Mouse (Mus musculus): ENCODE results near the gene Mettl7a3. TPM values are rescaled to one million over a fixed set of nuclear protein-coding genes. Genes with fewer than 3 reads are reported as not detected.

The Mettl7a3 gene
- total and polyA plus RNA-seq, 3 experiments, result 0.12 to 0.70 TPM; not detected in 1

- DNase-seq (ENCODE audit: low read depth, low spot score), result no peak
- Histone ChIP-seq H3K27me3 (ENCODE audit: control insufficient read depth in 1 of 2, insufficient read depth in 2 of 2, low read length in 2 of 2) (peaks cover 2 to 5% of the 10 kb centered on the region in 2 experiments; a peak in 3 of 4 replicates), H3K4me1 (ENCODE audit: control insufficient read depth in 1 of 2, insufficient read depth in 2 of 2, low read length in 2 of 2) (peaks cover 3% of the 10 kb centered on the region in 2 experiments; a peak in 2 of 4 replicates), H3K79me2 (ENCODE audit: control insufficient read depth, insufficient read depth, low read length, poor library complexity) (no peaks in the 10 kb centered on the region), H3K36me3 (ENCODE audit: control insufficient read depth in 1 of 2, insufficient read depth in 2 of 2, low read length in 2 of 2) (no peaks in the 10 kb centered on the region), H3K27ac (ENCODE audit: control insufficient read depth, low read depth, low read length) (no peak overlapping the region), H3K9ac (ENCODE audit: control insufficient read depth, low read depth, low read length, poor library complexity, severe bottlenecking) (no peak overlapping the region), H3K4me3 (ENCODE audit: control insufficient read depth in 1 of 2, insufficient read depth in 1 of 2, low read depth in 2 of 2, low read length in 2 of 2) (no peak overlapping the region), H3K9me3 (replicated peaks; ENCODE audit: insufficient read depth, low read length) (no peaks in the 10 kb centered on the region)
- no peak for TF ChIP-seq JUND (IDR thresholded peaks at IDR 0.05; ENCODE audit: low read depth, low read length)
- no peak for TF ChIP-seq POLR2AphosphoS2 (IDR thresholded peaks at IDR 0.05; ENCODE audit: low read length)
- TF ChIP-seq NRF1 (IDR thresholded peaks at IDR 0.05; ENCODE audit: insufficient read depth, low read depth, low read length, poor library complexity, severe bottlenecking), result no peak
- no peak for TF ChIP-seq MXI1 (IDR thresholded peaks at IDR 0.05; ENCODE audit: low read depth, low read length)
- no peak for TF ChIP-seq TCF12 (IDR thresholded peaks at IDR 0.05; ENCODE audit: low read depth, low read length)
- no peak for TF ChIP-seq ETS1 (IDR thresholded peaks at IDR 0.05; ENCODE audit: low read depth, low read length)
- TF ChIP-seq CHD2 (IDR thresholded peaks at IDR 0.05; ENCODE audit: low read length), result no peak
- no peak for TF ChIP-seq EP300 (IDR thresholded peaks at IDR 0.05; ENCODE audit: low read depth in 1 of 2, low read length in 2 of 2)
- TF ChIP-seq GABPA (IDR thresholded peaks at IDR 0.05; ENCODE audit: low read depth, low read length), result no peak
- TF ChIP-seq KAT2A (conservative IDR thresholded peaks at IDR 0.05; ENCODE audit: low read depth, low read length), result no peak
- TF ChIP-seq RCOR1 (IDR thresholded peaks at IDR 0.05; ENCODE audit: low read depth, low read length), result no peak
- TF ChIP-seq MAZ (IDR thresholded peaks at IDR 0.05; ENCODE audit: low read depth, low read length), result no peak
- no peak for TF ChIP-seq GATA1 (IDR thresholded peaks at IDR 0.05; ENCODE audit: low read depth, low read length)
- TF ChIP-seq MEF2A (IDR thresholded peaks at IDR 0.05; ENCODE audit: extremely low read depth, insufficient replicate concordance, low read depth, low read length, poor library complexity, severe bottlenecking), result no peak
- no peak for TF ChIP-seq MYC (IDR thresholded peaks at IDR 0.05; ENCODE audit: low read depth, low read length)
- no peak for TF ChIP-seq SMC3 (IDR thresholded peaks at IDR 0.05; ENCODE audit: low read depth, low read length)
- TF ChIP-seq USF1 (IDR thresholded peaks at IDR 0.05; ENCODE audit: low read depth, low read length), result no peak
These were observed 14.8 kb downstream of the Mettl7a3 start for GRCm38 (mm10) chr15:100349496-100349895.

- no peaks in the 10 kb centered on the region for H3K79me2 ChIP-seq (ENCODE audit: control insufficient read depth, insufficient read depth, low read length, poor library complexity)
- no peak overlapping the region for H3K27ac ChIP-seq (ENCODE audit: control insufficient read depth, low read depth, low read length)
- TF ChIP-seq ZC3H11A (IDR thresholded peaks at IDR 0.05; ENCODE audit: low read depth, low read length), result no peak
- TF ChIP-seq HCFC1 (IDR thresholded peaks at IDR 0.05; ENCODE audit: low read depth, low read length), result no peak
- TF ChIP-seq MEF2A (IDR thresholded peaks at IDR 0.05; ENCODE audit: extremely low read depth, insufficient replicate concordance, low read depth, low read length, poor library complexity, severe bottlenecking), result no peak
- no peak for TF ChIP-seq CHD2 (IDR thresholded peaks at IDR 0.05; ENCODE audit: low read length)
- TF ChIP-seq SMC3 (IDR thresholded peaks at IDR 0.05; ENCODE audit: low read depth, low read length), result no peak
- TF ChIP-seq MAX (IDR thresholded peaks at IDR 0.05; ENCODE audit: low read length), result no peak
- no peak for TF ChIP-seq POLR2AphosphoS2 (IDR thresholded peaks at IDR 0.05; ENCODE audit: low read length)
- H3K4me3 ChIP-seq (ENCODE audit: control insufficient read depth in 1 of 2, insufficient read depth in 1 of 2, low read depth in 2 of 2, low read length in 2 of 2), result no peak overlapping the region
- no peaks in the 10 kb centered on the region for H3K9me3 ChIP-seq (replicated peaks; ENCODE audit: insufficient read depth, low read length)
- H3K4me1 ChIP-seq (ENCODE audit: control insufficient read depth in 1 of 2, insufficient read depth in 2 of 2, low read length in 2 of 2), result no peaks in the 10 kb centered on the region
- no peak for DNase-seq (ENCODE audit: low read depth, low spot score)
- H3K9ac ChIP-seq (ENCODE audit: control insufficient read depth, low read depth, low read length, poor library complexity, severe bottlenecking), result no peak overlapping the region
- H3K27me3 ChIP-seq (ENCODE audit: control insufficient read depth in 1 of 2, insufficient read depth in 2 of 2, low read length in 2 of 2), result peaks cover 2 to 12% of the 10 kb centered on the region in 2 experiments; a peak in 3 of 4 replicates
- H3K36me3 ChIP-seq (ENCODE audit: control insufficient read depth in 1 of 2, insufficient read depth in 2 of 2, low read length in 2 of 2), result no peaks in the 10 kb centered on the region
These were observed 16.9 kb downstream of the Mettl7a3 start for GRCm38 (mm10) chr15:100351501-100352060.

Measured in MEL (cell line).